Mouse (Mus musculus) mature B cell (primary cell): ENCODE data around the gene Mgmt.

Experiments
- in situ Hi-C: fragments of 300-500 bp; cut with MboI; formaldehyde crosslinking; loops from 2 replicates; pipeline ENCODE4 v1.14.3; 2019

Mgmt gene

GRCm38 (mm10) chr7:137002431-137002830, 108.0 kb downstream of the Mgmt start:
- in situ Hi-C loops = no loop called here

GRCm38 (mm10) chr7:137005293-137005692, 110.9 kb downstream of the Mgmt start:
- in situ Hi-C loops = no loop called here

- in situ Hi-C loops = no loop called here
These were observed 113.9 kb downstream of the Mgmt start for GRCm38 (mm10) chr7:137008321-137008720.

- in situ Hi-C loops = no loop called here
These were observed 115.4 kb downstream of the Mgmt start for GRCm38 (mm10) chr7:137009732-137010275.

GRCm38 (mm10) chr7:137010451-137010850, 116.0 kb downstream of the Mgmt start:
- in situ Hi-C loops = no loop called here

- in situ Hi-C loops = no loop called here
These were observed 118.3 kb downstream of the Mgmt start for GRCm38 (mm10) chr7:137012687-137013086.

- in situ Hi-C loops = no loop called here
These were observed 119.0 kb downstream of the Mgmt start for GRCm38 (mm10) chr7:137013433-137013832.

GRCm38 (mm10) chr7:137018614-137019013, 124.2 kb downstream of the Mgmt start:
- in situ Hi-C loops = no loop called here

- in situ Hi-C loops = no loop called here
These were observed 125.8 kb downstream of the Mgmt start for GRCm38 (mm10) chr7:137020195-137020594.

GRCm38 (mm10) chr7:137030789-137031188, 136.4 kb downstream of the Mgmt start:
- in situ Hi-C loops = no loop called here

GRCm38 (mm10) chr7:137033177-137033576, 138.8 kb downstream of the Mgmt start:
- in situ Hi-C loops = no loop called here

- in situ Hi-C loops = no loop called here
These were observed 140.6 kb downstream of the Mgmt start for GRCm38 (mm10) chr7:137034986-137035385.

- in situ Hi-C loops = no loop called here
These were observed 141.5 kb downstream of the Mgmt start for GRCm38 (mm10) chr7:137035916-137036315.

- in situ Hi-C loops = no loop called here
These were observed 143.1 kb downstream of the Mgmt start for GRCm38 (mm10) chr7:137037471-137037870.

GRCm38 (mm10) chr7:137037872-137038271, 143.5 kb downstream of the Mgmt start:
- in situ Hi-C loops = no loop called here

GRCm38 (mm10) chr7:137038311-137038945, 144.0 kb downstream of the Mgmt start:
- in situ Hi-C loops = no loop called here

- in situ Hi-C loops = no loop called here
These were observed 144.5 kb downstream of the Mgmt start for GRCm38 (mm10) chr7:137038946-137039320.

- in situ Hi-C loops = no loop called here
These were observed 146.2 kb downstream of the Mgmt start for GRCm38 (mm10) chr7:137040646-137041045.

GRCm38 (mm10) chr7:137046891-137047290, 152.5 kb downstream of the Mgmt start:
- in situ Hi-C loops = no loop called here

GRCm38 (mm10) chr7:137048086-137048922, 153.9 kb downstream of the Mgmt start:
- in situ Hi-C loops = no loop called here

- in situ Hi-C loops = no loop called here
These were observed 159.9 kb downstream of the Mgmt start for GRCm38 (mm10) chr7:137054343-137054742.

GRCm38 (mm10) chr7:137056126-137056525, 161.7 kb downstream of the Mgmt start:
- in situ Hi-C loops = no loop called here

- in situ Hi-C loops = no loop called here
These were observed 166.1 kb downstream of the Mgmt start for GRCm38 (mm10) chr7:137060488-137060887.
